Mouse (Mus musculus) forebrain, embryonic 13.5 days (tissue): Measurements from ENCODE around the gene Ntrk2. TPM values are rescaled to one million over a fixed set of nuclear protein-coding genes. Genes with fewer than 3 reads are reported as not detected.

Source experiments
- ATAC-seq: fragments of 200-750 bp; cut with Nextera tagmentation; 2 replicates; pipeline ENCODE4 v1.8.0; 2017
- H3K27ac ChIP-seq: fragments of 300-500 bp; sonication (generic); 2 replicates; pipeline ENCODE4 v1.5.1; 2015; ENCODE audit warnings: inconsistent platforms, mild to moderate bottlenecking, moderate library complexity
- H3K27me3 ChIP-seq: fragments of 300-500 bp; sonication (generic); 2 replicates; pipeline ENCODE4 v1.6.1; 2015; ENCODE audit warnings: mild to moderate bottlenecking, inconsistent platforms
- H3K36me3 ChIP-seq: fragments of 300-500 bp; sonication (generic); 2 replicates; pipeline ENCODE4 v1.6.1; 2015; ENCODE audit warnings: mild to moderate bottlenecking, inconsistent platforms; ENCODE audit not compliant: poor library complexity, severe bottlenecking
- H3K4me1 ChIP-seq: fragments of 300-500 bp; sonication (generic); 2 replicates; pipeline ENCODE4 v1.6.1; 2015; ENCODE audit warnings: inconsistent platforms
- H3K4me2 ChIP-seq: fragments of 300-500 bp; sonication (generic); 2 replicates; pipeline ENCODE4 v1.6.1; 2015; ENCODE audit warnings: inconsistent platforms, mild to moderate bottlenecking, moderate library complexity
- H3K4me3 ChIP-seq: fragments of 300-500 bp; sonication (generic); 2 replicates; pipeline ENCODE4 v1.5.1; 2015; ENCODE audit warnings: mild to moderate bottlenecking, inconsistent platforms
- H3K9ac ChIP-seq: fragments of 300-500 bp; sonication (generic); 2 replicates; pipeline ENCODE4 v1.6.1; 2015; ENCODE audit warnings: mild to moderate bottlenecking, inconsistent platforms
- H3K9me3 ChIP-seq: fragments of 300-500 bp; sonication (generic); replicated peaks from 2 replicates; pipeline ENCODE4 v1.6.1; 2016; ENCODE audit warnings: inconsistent platforms
- WGBS: fragments of 180-500 bp; shearing (Covaris S2); methylation state at CpG from one replicate; pipeline ENCODE4 v1.1.7; 2015; 5-methylcytosine and 5-hydroxymethylcytosine counted together
- polyA plus RNA-seq: library from polyadenylated mRNA; unstranded; fragments of >200 nt; fragmentation: Nextera tagmentation; extraction: Ambion mirVana; gene quantifications from 2 replicates; pipeline ENCODE4 v1.2.1, GENCODE M21; 2015

Ntrk2 gene
- polyA plus RNA-seq, 1 experiment from 2014 or later = 51.4 TPM

- ATAC-seq = no peak
- Histone ChIP-seq H3K27ac (no peak overlapping the region), H3K36me3 (no peaks in the 10 kb centered on the region), H3K9ac (no peak overlapping the region), H3K4me2 (no peak overlapping the region), H3K27me3 (no peaks in the 10 kb centered on the region), H3K4me1 (peaks cover 16% of the 10 kb centered on the region), H3K9me3 (no peaks in the 10 kb centered on the region), H3K4me3 (no peak overlapping the region)
- 92% methylated on average over 2 of the region's 2 CpGs for WGBS
These were observed 191.4 kb downstream of the Ntrk2 start for GRCm38 (mm10) chr13:58997763-58998162.

GRCm38 (mm10) chr13:58999373-59000053, 193.1 kb downstream of the Ntrk2 start:
- H3K4me2 ChIP-seq = no peak overlapping the region
- H3K27me3 ChIP-seq = no peaks in the 10 kb centered on the region
- H3K9ac ChIP-seq = no peak overlapping the region
- no peaks in the 10 kb centered on the region for H3K9me3 ChIP-seq
- WGBS = 35% methylated on average over 11 of the region's 11 CpGs
- H3K27ac ChIP-seq = no peak overlapping the region
- H3K4me1 ChIP-seq = peaks cover 33% of the 10 kb centered on the region
- peak; percentile 30; the same call in 1 of the 2 replicates for ATAC-seq
- H3K4me3 ChIP-seq = no peak overlapping the region
- no peaks in the 10 kb centered on the region for H3K36me3 ChIP-seq

- Histone ChIP-seq H3K4me2 (no peak overlapping the region), H3K4me3 (no peak overlapping the region), H3K9me3 (no peaks in the 10 kb centered on the region), H3K27me3 (no peaks in the 10 kb centered on the region), H3K9ac (no peak overlapping the region), H3K36me3 (no peaks in the 10 kb centered on the region), H3K4me1 (peaks cover 41% of the 10 kb centered on the region), H3K27ac (no peak overlapping the region; the same call in 1 of the 2 replicates)
- no peak for ATAC-seq
- whole genome bisulfite sequencing = 67% methylated on average over 12 of the region's 12 CpGs
These were observed 196.8 kb downstream of the Ntrk2 start for GRCm38 (mm10) chr13:59002943-59003806.

DNA sequence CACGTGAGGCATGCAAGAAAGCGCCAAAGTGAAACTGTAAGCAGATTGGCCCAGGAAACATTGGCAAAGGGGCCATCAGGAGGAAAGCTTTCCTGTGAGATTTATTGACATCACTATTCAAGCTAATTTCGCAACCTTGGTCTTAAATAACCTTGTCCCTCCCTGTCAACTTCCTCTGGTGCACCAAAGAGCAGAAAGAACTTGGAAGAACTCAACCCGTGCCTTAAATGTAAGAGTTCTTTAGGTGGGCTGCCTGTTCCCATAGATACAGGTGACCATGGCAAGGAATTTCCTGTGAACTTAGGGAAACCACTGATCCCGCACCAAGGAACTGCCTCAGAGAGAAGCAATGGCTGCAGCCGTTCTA, 197.4 kb downstream of the Ntrk2 start:
- Histone ChIP-seq H3K4me1 (peaks cover 40% of the 10 kb centered on the region), H3K9me3 (no peaks in the 10 kb centered on the region), H3K4me3 (no peak overlapping the region), H3K36me3 (no peaks in the 10 kb centered on the region), H3K9ac (no peak overlapping the region), H3K27me3 (no peaks in the 10 kb centered on the region), H3K27ac (no peak overlapping the region), H3K4me2 (no peak overlapping the region)
- ATAC-seq = no peak
- WGBS = 53% methylated on average over 6 of the region's 6 CpGs

- Histone ChIP-seq H3K4me3 (no peak overlapping the region), H3K27ac (no peak overlapping the region), H3K4me2 (no peak overlapping the region), H3K9me3 (no peaks in the 10 kb centered on the region), H3K27me3 (no peaks in the 10 kb centered on the region), H3K9ac (no peak overlapping the region), H3K36me3 (no peaks in the 10 kb centered on the region), H3K4me1 (peaks cover 32% of the 10 kb centered on the region)
- ATAC-seq = no peak
- 57% methylated on average over 6 of the region's 6 CpGs for WGBS
These were observed 198.2 kb downstream of the Ntrk2 start for GRCm38 (mm10) chr13:59004579-59004978.

DNA sequence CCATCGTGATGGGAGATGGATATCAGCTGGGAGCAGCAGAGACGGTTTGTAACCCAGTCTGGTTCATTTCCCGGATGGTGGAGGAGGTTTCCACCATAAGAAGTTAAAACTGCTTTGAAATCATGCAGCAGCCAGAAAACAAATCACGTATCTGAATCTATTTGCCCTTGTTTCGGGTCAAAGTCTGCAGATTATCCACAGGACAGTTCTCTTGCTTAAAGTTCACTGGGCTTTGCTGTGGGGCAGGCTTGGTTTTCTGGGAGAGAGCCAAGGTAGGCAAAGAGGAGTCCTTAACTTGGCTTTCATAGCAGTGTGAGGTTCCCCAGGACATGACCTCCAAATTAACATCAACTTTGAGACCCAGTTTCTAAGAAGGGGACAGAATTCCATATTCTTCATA, 203.5 kb downstream of the Ntrk2 start:
- Histone ChIP-seq H3K4me1 (peaks cover 27% of the 10 kb centered on the region), H3K4me2 (no peak overlapping the region), H3K4me3 (no peak overlapping the region), H3K9me3 (no peaks in the 10 kb centered on the region), H3K27ac (no peak overlapping the region), H3K9ac (no peak overlapping the region), H3K36me3 (no peaks in the 10 kb centered on the region), H3K27me3 (no peaks in the 10 kb centered on the region)
- 91% methylated on average over 5 of the region's 5 CpGs for WGBS
- ATAC-seq = no peak

DNA sequence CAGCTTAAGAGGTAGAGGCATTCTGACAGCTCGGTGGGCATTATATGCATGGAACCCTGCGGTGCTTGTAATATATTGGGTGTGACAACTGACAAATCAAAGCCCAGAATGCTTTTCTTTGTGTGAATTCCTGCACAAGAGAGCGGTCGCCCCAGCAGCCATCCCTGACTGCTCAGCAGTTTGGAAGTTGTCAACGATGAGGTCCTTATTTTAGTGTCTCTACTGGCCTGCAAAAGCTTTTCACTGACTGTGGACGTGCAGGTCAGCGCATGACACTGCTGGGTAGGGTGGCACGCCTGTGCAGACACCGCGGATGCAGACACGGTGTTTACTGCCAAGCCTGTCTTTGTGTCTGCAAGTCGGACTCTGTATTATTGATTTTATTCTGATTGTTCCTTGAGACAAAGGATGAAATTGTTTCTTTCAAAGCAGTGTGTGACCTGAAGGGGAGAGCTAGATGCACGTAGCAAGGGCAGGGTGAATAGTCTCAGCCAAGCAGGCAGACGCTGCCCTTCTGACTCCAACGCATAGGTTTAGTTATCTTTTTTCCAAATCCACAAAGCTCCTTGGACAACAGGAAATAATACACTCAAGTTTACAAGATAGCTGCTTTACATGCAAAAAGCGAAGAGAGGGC, 204.6 kb downstream of the Ntrk2 start:
- Histone ChIP-seq H3K9ac (peak overlapping the region; percentile 57), H3K36me3 (no peaks in the 10 kb centered on the region), H3K9me3 (no peaks in the 10 kb centered on the region), H3K27ac (peak overlapping the region; percentile 76), H3K27me3 (no peaks in the 10 kb centered on the region), H3K4me2 (peak overlapping the region; percentile 68), H3K4me1 (peaks cover 22% of the 10 kb centered on the region), H3K4me3 (peak overlapping the region; percentile 32)
- peak; percentile 63 for ATAC-seq
- WGBS = 8% methylated on average over 16 of the region's 16 CpGs

- peak overlapping the region; percentile 68 for H3K4me2 ChIP-seq
- no peaks in the 10 kb centered on the region for H3K9me3 ChIP-seq
- WGBS = 1% methylated on average over 15 of the region's 15 CpGs
- no peaks in the 10 kb centered on the region for H3K36me3 ChIP-seq
- ATAC-seq = peak; percentile 97
- H3K4me3 ChIP-seq = peak overlapping the region; percentile 32
- H3K9ac ChIP-seq = peak overlapping the region; percentile 57
- H3K27me3 ChIP-seq = no peaks in the 10 kb centered on the region
- peaks cover 22% of the 10 kb centered on the region for H3K4me1 ChIP-seq
- peak overlapping the region; percentile 76 for H3K27ac ChIP-seq
These were observed 205.1 kb downstream of the Ntrk2 start for GRCm38 (mm10) chr13:59011530-59011903.

DNA sequence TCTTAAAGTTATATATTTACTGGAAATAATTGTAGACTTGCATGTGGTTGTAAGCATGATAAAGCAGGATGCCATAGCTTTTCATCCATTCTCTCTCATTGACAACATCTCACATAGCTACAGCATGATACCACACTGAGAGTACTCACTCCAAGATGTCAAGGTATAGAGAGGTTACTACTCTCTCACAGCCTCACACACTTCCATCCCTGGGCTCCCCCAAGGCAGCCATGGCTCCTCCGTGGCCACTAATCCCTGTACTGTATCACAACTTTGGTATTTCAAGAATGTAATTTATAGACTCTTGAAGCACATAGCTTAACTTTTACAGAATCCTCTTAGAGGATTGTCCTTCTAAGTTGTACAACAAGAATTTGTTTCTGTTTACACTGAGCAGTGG, 209.0 kb downstream of the Ntrk2 start:
- Histone ChIP-seq H3K9ac (no peak overlapping the region), H3K36me3 (no peaks in the 10 kb centered on the region), H3K9me3 (no peaks in the 10 kb centered on the region), H3K4me2 (no peak overlapping the region), H3K27ac (no peak overlapping the region), H3K4me3 (no peak overlapping the region), H3K4me1 (peaks cover 22% of the 10 kb centered on the region), H3K27me3 (no peaks in the 10 kb centered on the region)
- no peak for ATAC-seq
- 77% methylated on average over 1 of the region's 1 CpGs for WGBS

- Histone ChIP-seq H3K4me3 (no peak overlapping the region), H3K36me3 (no peaks in the 10 kb centered on the region), H3K9ac (no peak overlapping the region), H3K27me3 (no peaks in the 10 kb centered on the region), H3K4me1 (0 out of 2 replicates have a peak, but pooled peaks cover 5% of the 10 kb centered on the region), H3K27ac (no peak overlapping the region), H3K9me3 (no peaks in the 10 kb centered on the region), H3K4me2 (no peak overlapping the region)
- no peak for ATAC-seq
- WGBS = 54% methylated on average over 5 of the region's 5 CpGs
These were observed 210.8 kb downstream of the Ntrk2 start for GRCm38 (mm10) chr13:59017121-59017520.

- Histone ChIP-seq H3K36me3 (peaks cover 9% of the 10 kb centered on the region; the same call in 1 of the 2 replicates), H3K27me3 (no peaks in the 10 kb centered on the region), H3K4me1 (no peaks in the 10 kb centered on the region), H3K27ac (no peak overlapping the region), H3K9ac (no peak overlapping the region), H3K4me3 (no peak overlapping the region), H3K9me3 (peaks cover 8% of the 10 kb centered on the region), H3K4me2 (no peak overlapping the region)
- no peak for ATAC-seq
- WGBS = 84% methylated on average over 22 of the region's 22 CpGs
These were observed 216.1 kb downstream of the Ntrk2 start for GRCm38 (mm10) chr13:59022251-59023042.
